Mouse (Mus musculus) midbrain, embryonic 15.5 days (tissue): ENCODE results near the gene Gm20809. TPM values are rescaled to one million over a fixed set of nuclear protein-coding genes. Genes with fewer than 3 reads are reported as not detected.
"Not testable (repeated sequence)": the region's sequence is repeated elsewhere in the genome, so short reads cannot be mapped to it uniquely, and the experiment has no call there.

ENCODE experiments used
- ATAC-seq: fragments of 200-750 bp; cut with Nextera tagmentation; replicated peaks from 2 replicates; pipeline ENCODE4 v1.8.0; 2017; ENCODE audit warnings: moderate TSS enrichment
- H3K27ac ChIP-seq: fragments of 300-500 bp; sonication (generic); 2 replicates; pipeline ENCODE4 v1.5.1; 2015; ENCODE audit warnings: mild to moderate bottlenecking, inconsistent platforms
- H3K27me3 ChIP-seq: fragments of 300-500 bp; sonication (generic); replicated peaks from 2 replicates; pipeline ENCODE4 v1.6.1; 2015; ENCODE audit warnings: inconsistent platforms
- H3K36me3 ChIP-seq: fragments of 300-500 bp; sonication (generic); replicated peaks from 2 replicates; pipeline ENCODE4 v1.6.1; 2015; ENCODE audit warnings: inconsistent platforms
- H3K4me1 ChIP-seq: fragments of 300-500 bp; sonication (generic); 2 replicates; pipeline ENCODE4 v1.6.1; 2015; ENCODE audit warnings: inconsistent platforms
- H3K4me2 ChIP-seq: fragments of 300-500 bp; sonication (generic); 2 replicates; pipeline ENCODE4 v1.6.1; 2015; ENCODE audit warnings: inconsistent platforms, mild to moderate bottlenecking, moderate library complexity
- H3K4me3 ChIP-seq: fragments of 300-500 bp; sonication (generic); 2 replicates; pipeline ENCODE4 v1.5.1; 2015; ENCODE audit warnings: mild to moderate bottlenecking, inconsistent platforms
- H3K9ac ChIP-seq: fragments of 300-500 bp; sonication (generic); 2 replicates; pipeline ENCODE4 v1.6.1; 2015; ENCODE audit warnings: mild to moderate bottlenecking, inconsistent platforms
- H3K9me3 ChIP-seq: fragments of 300-500 bp; sonication (generic); 2 replicates; pipeline ENCODE4 v1.6.1; 2016; ENCODE audit warnings: inconsistent platforms
- WGBS: fragments of 180-500 bp; shearing (Covaris S2); methylation state at CpG from one replicate; pipeline ENCODE4 v1.1.7; 2015; ENCODE audit warnings: mixed read lengths; 5-methylcytosine and 5-hydroxymethylcytosine counted together
- polyA plus RNA-seq: library from polyadenylated mRNA; unstranded; fragments of >200 nt; fragmentation: Nextera tagmentation; extraction: Ambion mirVana; gene quantifications from 2 replicates; pipeline ENCODE4 v1.2.1, GENCODE M21; 2015

Gm20809 gene
- not detected in 2 replicates for polyA plus RNA-seq

- H3K27me3 ChIP-seq, ATAC-seq, H3K27ac ChIP-seq, H3K4me2 ChIP-seq, H3K9ac ChIP-seq, H3K4me3 ChIP-seq, H3K4me1 ChIP-seq, H3K36me3 ChIP-seq, H3K9me3 ChIP-seq: not testable (repeated sequence)
- no CpG with 5 or more reads among the region's 3 CpGs for WGBS
These were observed at the start of gene Gm20809 for GRCm38 (mm10) chrY:24454757-24455156. Gm20809 (plus strand) TSS chrY:24455057.
